Mouse (Mus musculus): ENCODE measurements around the gene Myo1b. TPM values are rescaled to one million over a fixed set of nuclear protein-coding genes. Genes with fewer than 3 reads are reported as not detected.
A peak's percentile ranks its signal among the peaks of the same experiment; 100 is the strongest.

Myo1b gene
- polyA plus RNA-seq, 2 experiments, result 53.5 to 107 TPM

DNA sequence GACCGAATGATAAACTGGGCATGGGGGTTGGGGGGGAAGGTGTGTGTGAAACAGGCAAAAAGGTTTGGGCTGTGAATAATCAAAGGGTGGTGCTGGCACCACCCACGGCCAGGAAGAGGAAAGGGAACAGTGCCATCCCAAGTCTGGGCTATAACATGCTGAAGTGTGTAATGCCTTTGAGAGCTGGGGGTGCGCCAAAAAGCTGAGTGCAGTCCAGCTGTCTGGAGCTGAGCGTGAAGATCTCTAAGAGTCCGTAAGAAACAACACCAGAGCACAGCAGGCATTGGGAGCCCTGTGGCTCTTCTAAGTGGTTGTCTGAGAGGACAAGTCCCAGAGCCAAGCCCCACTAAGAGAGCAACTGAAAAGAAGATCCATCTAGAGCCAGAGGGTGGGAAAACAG lies 63.6 kb downstream of the Myo1b start:
- Histone ChIP-seq H3K4me1 (ENCODE audit: control insufficient read depth, insufficient read depth, low read length) (peaks cover 3% of the 10 kb centered on the region; the same call in 1 of the 2 replicates), H3K4me3 (replicated peaks; ENCODE audit: low read length) (no peak overlapping the region), H3K27me3 (ENCODE audit: control insufficient read depth, insufficient read depth, low read length) (no peaks in the 10 kb centered on the region), H3K9me3 (ENCODE audit: control insufficient read depth, low read length) (no peaks in the 10 kb centered on the region), H3K9ac (ENCODE audit: low read depth, low read length, severe bottlenecking) (no peak overlapping the region), H3K4me2 (replicated peaks; ENCODE audit: low read depth, low read length, severe bottlenecking) (no peak overlapping the region), H3K36me3 (ENCODE audit: control insufficient read depth, insufficient read depth, low read length) (peaks cover 5% of the 10 kb centered on the region; the same call in 1 of the 2 replicates), H3K27ac (replicated peaks; ENCODE audit: low read depth, low read length) (no peak overlapping the region)
- WGBS, result 83% methylated on average over 5 of the region's 5 CpGs
- TF ChIP-seq POLR2A (IDR thresholded peaks at IDR 0.05; ENCODE audit: borderline replicate concordance, extremely low read depth, insufficient read depth, insufficient read length), result no peak
- DNase-seq (ENCODE audit: low spot score) (no peak), ATAC-seq (ENCODE audit: low FRiP score, low read depth) (no peak)

DNA sequence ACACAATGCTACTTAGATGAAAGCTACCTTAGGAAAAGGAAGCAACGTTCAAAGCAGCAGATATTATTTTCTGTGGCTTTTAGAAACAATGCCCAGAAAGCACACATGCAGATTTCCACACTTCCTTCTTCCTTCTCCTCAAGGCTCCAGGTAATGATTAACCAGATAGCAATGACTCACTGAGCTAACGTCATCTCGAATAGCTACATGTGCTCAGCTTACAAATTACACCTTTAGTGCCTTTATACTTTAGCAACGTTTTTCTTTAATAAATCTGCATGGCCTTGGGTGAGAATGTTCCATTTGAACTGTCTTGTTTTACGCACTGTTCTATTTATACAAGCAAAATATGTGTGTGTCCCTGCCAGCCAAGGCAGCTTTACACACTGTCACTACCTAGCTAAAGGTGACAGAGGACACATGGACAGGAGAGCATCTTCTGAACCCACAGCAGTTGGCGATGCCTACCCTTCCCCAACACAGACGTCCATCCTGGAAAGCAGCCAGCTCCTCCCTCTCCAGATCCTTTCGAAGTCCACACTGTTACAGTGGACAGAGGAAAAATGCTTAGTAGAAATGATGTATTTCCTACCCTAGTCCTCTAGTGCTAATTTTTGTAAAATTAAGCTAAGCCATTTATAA lies 66.2 kb downstream of the Myo1b start:
- H3K4me2 ChIP-seq (replicated peaks; ENCODE audit: low read depth, low read length, severe bottlenecking), result no peak overlapping the region
- ATAC-seq (ENCODE audit: low FRiP score, low read depth), result no peak
- no peak for TF ChIP-seq POLR2A (IDR thresholded peaks at IDR 0.05; ENCODE audit: borderline replicate concordance, extremely low read depth, insufficient read depth, insufficient read length)
- no peak overlapping the region for H3K9ac ChIP-seq (ENCODE audit: low read depth, low read length, severe bottlenecking)
- H3K4me3 ChIP-seq (replicated peaks; ENCODE audit: low read length), result no peak overlapping the region
- DNase-seq (ENCODE audit: low spot score), result no peak
- 62% methylated on average over 8 of the region's 8 CpGs for WGBS
- no peaks in the 10 kb centered on the region for H3K27me3 ChIP-seq (ENCODE audit: control insufficient read depth, insufficient read depth, low read length)
- peaks cover 3% of the 10 kb centered on the region; the same call in 1 of the 2 replicates for H3K4me1 ChIP-seq (ENCODE audit: control insufficient read depth, insufficient read depth, low read length)
- no peaks in the 10 kb centered on the region for H3K36me3 ChIP-seq (ENCODE audit: control insufficient read depth, insufficient read depth, low read length)
- H3K27ac ChIP-seq (replicated peaks; ENCODE audit: low read depth, low read length), result no peak overlapping the region
- no peaks in the 10 kb centered on the region for H3K9me3 ChIP-seq (ENCODE audit: control insufficient read depth, low read length)

DNA sequence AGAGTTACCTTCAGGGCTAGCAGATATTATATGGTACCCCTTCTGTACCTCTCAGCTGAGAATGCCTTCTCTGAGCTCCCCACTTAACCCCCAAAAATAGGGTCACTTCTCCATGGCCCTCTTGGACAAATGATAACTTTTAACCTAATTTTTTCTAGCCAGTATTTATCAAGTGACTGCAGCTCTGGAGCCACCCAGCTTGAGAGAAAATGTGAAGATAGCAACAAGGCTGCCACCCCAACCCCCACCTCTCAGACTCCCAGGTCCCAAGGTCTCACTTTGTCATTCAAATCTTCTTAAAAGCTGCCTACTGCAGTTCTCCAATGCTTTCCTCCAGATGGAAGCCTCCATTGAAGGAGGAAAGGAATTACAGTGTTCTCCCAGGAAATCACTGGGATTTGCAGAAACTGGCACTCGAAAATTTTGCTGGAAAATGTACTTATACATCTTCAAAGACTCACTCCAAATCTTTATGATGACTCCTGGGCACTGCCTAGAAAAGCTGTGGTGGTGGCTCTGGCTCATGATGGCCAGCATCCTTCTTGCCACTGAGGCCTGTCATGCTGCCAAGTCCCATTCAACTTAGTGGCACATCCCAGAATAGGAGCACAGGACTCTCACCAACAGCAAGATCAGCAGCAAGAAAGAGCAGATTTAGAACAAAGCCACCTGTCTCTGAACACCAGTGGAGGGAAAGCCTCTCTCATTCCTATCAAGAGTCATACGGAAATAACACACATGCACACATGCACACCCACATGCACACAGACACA lies 70.4 kb downstream of the Myo1b start:
- TF ChIP-seq POLR2A (IDR thresholded peaks at IDR 0.05; ENCODE audit: borderline replicate concordance, extremely low read depth, insufficient read depth, insufficient read length), result no peak
- no peaks in the 10 kb centered on the region; the same call in 1 of the 2 replicates for H3K4me1 ChIP-seq (ENCODE audit: control insufficient read depth, insufficient read depth, low read length)
- no peak overlapping the region for H3K27ac ChIP-seq (replicated peaks; ENCODE audit: low read depth, low read length)
- no peaks in the 10 kb centered on the region for H3K9me3 ChIP-seq (ENCODE audit: control insufficient read depth, low read length)
- H3K9ac ChIP-seq (ENCODE audit: low read depth, low read length, severe bottlenecking), result no peak overlapping the region
- H3K36me3 ChIP-seq (ENCODE audit: control insufficient read depth, insufficient read depth, low read length), result no peaks in the 10 kb centered on the region
- no peaks in the 10 kb centered on the region for H3K27me3 ChIP-seq (ENCODE audit: control insufficient read depth, insufficient read depth, low read length)
- no peak overlapping the region for H3K4me2 ChIP-seq (replicated peaks; ENCODE audit: low read depth, low read length, severe bottlenecking)
- ATAC-seq (ENCODE audit: low FRiP score, low read depth), result no peak
- WGBS, result 78% methylated on average over 2 of the region's 2 CpGs
- DNase-seq (ENCODE audit: low spot score), result no peak
- no peak overlapping the region for H3K4me3 ChIP-seq (replicated peaks; ENCODE audit: low read length)

DNA sequence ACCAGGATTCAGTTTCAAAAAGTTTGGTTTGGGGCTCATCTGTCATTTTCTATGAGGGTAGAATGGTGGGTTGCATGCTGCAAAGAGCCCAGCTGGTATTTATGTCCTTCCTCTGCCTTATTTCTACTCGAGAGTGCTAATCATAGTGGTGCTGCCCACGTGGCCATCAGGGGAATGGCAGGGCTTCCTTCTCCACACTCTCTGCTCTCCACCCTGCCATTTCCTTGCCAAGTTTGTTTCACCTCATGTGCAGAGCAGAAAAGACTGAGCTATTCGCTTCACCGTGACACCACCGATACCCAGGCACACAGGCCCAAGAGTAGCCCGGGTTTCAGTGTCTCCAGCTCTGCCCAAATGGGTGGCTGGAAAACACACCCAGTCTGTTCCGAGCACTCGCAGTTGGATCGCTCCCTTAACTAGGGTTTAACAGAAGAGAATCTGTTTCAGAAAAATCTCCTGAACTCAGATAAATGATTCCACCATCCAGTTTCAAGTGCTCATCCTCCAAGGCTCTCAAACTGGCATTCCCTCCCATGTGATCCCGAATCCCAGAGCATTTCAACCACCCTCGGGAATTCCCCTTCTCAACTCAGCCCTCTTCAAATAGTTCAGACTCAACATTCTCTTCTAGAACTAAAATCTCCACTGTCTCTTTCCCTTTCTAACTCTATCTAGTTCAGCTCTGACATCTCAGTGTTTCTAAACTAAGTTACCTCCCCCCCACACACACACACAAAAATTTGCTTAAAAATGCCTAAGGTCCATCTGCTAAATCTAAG lies 77.8 kb downstream of the Myo1b start:
- no peaks in the 10 kb centered on the region for H3K27me3 ChIP-seq (ENCODE audit: control insufficient read depth, insufficient read depth, low read length)
- H3K4me1 ChIP-seq (ENCODE audit: control insufficient read depth, insufficient read depth, low read length), result peaks cover 27% of the 10 kb centered on the region
- H3K4me2 ChIP-seq (replicated peaks; ENCODE audit: low read depth, low read length, severe bottlenecking), result no peak overlapping the region
- peaks cover 11% of the 10 kb centered on the region for H3K36me3 ChIP-seq (ENCODE audit: control insufficient read depth, insufficient read depth, low read length)
- WGBS, result 67% methylated on average over 11 of the region's 11 CpGs
- DNase-seq (ENCODE audit: low spot score), result peak; percentile 33
- no peak overlapping the region for H3K9ac ChIP-seq (ENCODE audit: low read depth, low read length, severe bottlenecking)
- no peak overlapping the region for H3K4me3 ChIP-seq (replicated peaks; ENCODE audit: low read length)
- TF ChIP-seq POLR2A (IDR thresholded peaks at IDR 0.05; ENCODE audit: borderline replicate concordance, extremely low read depth, insufficient read depth, insufficient read length), result no peak
- H3K9me3 ChIP-seq (ENCODE audit: control insufficient read depth, low read length), result no peaks in the 10 kb centered on the region
- H3K27ac ChIP-seq (replicated peaks; ENCODE audit: low read depth, low read length), result no peak overlapping the region
- no peak for ATAC-seq (ENCODE audit: low FRiP score, low read depth)

DNA sequence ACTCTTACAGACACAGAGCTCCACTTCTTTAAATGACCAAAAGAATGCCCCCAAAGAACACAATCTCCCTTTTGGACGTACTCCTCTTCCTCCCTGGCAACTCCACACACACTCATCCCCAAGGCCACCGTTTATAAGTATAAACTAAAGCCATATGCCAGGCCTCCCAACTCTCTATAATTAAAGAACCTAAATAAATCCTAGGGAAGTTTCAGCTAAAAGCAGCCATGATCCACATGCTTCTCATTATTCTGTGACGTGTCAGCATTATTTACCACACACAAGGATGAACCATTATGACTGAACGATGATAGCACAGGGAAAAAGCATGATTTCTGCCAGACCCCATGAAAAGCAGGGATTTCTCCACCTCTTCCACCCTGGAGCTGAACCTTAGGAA lies 78.6 kb downstream of the Myo1b start:
- Histone ChIP-seq H3K4me2 (replicated peaks; ENCODE audit: low read depth, low read length, severe bottlenecking) (no peak overlapping the region), H3K36me3 (ENCODE audit: control insufficient read depth, insufficient read depth, low read length) (peaks cover 17% of the 10 kb centered on the region), H3K27ac (replicated peaks; ENCODE audit: low read depth, low read length) (no peak overlapping the region), H3K4me1 (ENCODE audit: control insufficient read depth, insufficient read depth, low read length) (peaks cover 27% of the 10 kb centered on the region), H3K9ac (ENCODE audit: low read depth, low read length, severe bottlenecking) (no peak overlapping the region), H3K4me3 (replicated peaks; ENCODE audit: low read length) (no peak overlapping the region), H3K9me3 (ENCODE audit: control insufficient read depth, low read length) (no peaks in the 10 kb centered on the region), H3K27me3 (ENCODE audit: control insufficient read depth, insufficient read depth, low read length) (no peaks in the 10 kb centered on the region)
- 17% methylated on average over 4 of the region's 4 CpGs for WGBS
- TF ChIP-seq POLR2A (IDR thresholded peaks at IDR 0.05; ENCODE audit: borderline replicate concordance, extremely low read depth, insufficient read depth, insufficient read length), result no peak
- no peak for ATAC-seq (ENCODE audit: low FRiP score, low read depth)
- no peak for DNase-seq (ENCODE audit: low spot score)

All from limb, embryonic 14.5 days (tissue).